Mouse (Mus musculus) small intestine, adult 2 months (tissue): Measurements from ENCODE around the gene Cables2.

Experiments used
- CTCF ChIP-seq: fragments of 200-500 bp; IDR thresholded peaks from 2 replicates; pipeline ENCODE4 v1.5.1; 2012; ENCODE audit warnings: low read depth, mild to moderate bottlenecking, control low read depth, inconsistent platforms, low read length, moderate library complexity, mixed read lengths; ENCODE audit not compliant: insufficient replicate concordance, insufficient read length; ENCODE audit errors: extremely low read depth
- POLR2A ChIP-seq: fragments of 200-500 bp; IDR thresholded peaks from 2 replicates; pipeline ENCODE4 v1.6.1; 2012; ENCODE audit warnings: low read depth, mild to moderate bottlenecking, control low read depth, inconsistent platforms, low read length, moderate library complexity

DNA sequence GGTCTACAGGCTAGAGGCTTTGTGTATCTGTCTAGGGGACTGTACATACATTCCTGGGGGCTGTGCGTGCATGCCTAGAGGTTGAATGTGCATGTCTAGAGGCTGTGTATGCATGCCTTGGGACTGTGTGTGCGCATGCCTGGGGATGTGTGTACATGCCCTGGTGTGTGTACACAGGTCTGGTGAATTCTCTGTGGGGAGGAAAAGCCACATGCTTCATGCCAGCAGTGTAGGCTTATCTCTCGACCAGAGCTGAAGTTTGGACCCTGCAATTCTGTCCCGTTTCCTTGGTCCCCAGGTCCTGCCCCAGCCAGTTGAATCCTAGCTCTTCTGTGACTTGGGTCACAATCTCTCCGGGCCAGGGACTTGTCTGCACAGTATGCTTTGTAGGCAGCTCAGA lies 18.3 kb upstream of the Cables2 start:
- TF ChIP-seq CTCF (no peak), POLR2A (no peak)
